Mouse (Mus musculus): ENCODE data around the gene Krtap4-16. TPM values are rescaled to one million over a fixed set of nuclear protein-coding genes. Genes with fewer than 3 reads are reported as not detected.
"Not testable (repeated sequence)": the region's sequence is repeated elsewhere in the genome, so short reads cannot be mapped to it uniquely, and the experiment has no call there.

Krtap4-16 gene
- total RNA-seq (2021), result not detected
- long read RNA-seq, experiment 1, result 0 reads
- long read RNA-seq, experiment 2, result 0 reads

- no peak for DNase-seq (ENCODE audit: low spot score in 2 of 2)
These were observed at the start of gene Krtap4-16 for GRCm38 (mm10) chr11:99851508-99851907. Gene Krtap4-16 (minus strand): TSS chr11:99851608.

GRCm38 (mm10) chr11:99878887-99879286 lies 27.5 kb upstream of the Krtap4-16 start, which contains the start of gene Gm11567:
Gene Gm11567 (plus strand): TSS chr11:99879187.
- not testable (repeated sequence) for DNase-seq (ENCODE audit: low spot score in 2 of 2)

- not testable (repeated sequence) for DNase-seq (ENCODE audit: low spot score in 2 of 2)
These were observed 21.7 kb upstream of the Krtap4-16 start, which contains the start of gene Krtap9-1 for GRCm38 (mm10) chr11:99873089-99873488. Gene Krtap9-1 (plus strand): TSS chr11:99873389.

GRCm38 (mm10) chr11:99864176-99864575 lies 12.8 kb upstream of the Krtap4-16 start, which contains the start of gene Gm11559:
Gene Gm11559 (plus strand): TSS chr11:99864476.
- DNase-seq (ENCODE audit: low spot score in 2 of 2), result not testable (repeated sequence)

DNA sequence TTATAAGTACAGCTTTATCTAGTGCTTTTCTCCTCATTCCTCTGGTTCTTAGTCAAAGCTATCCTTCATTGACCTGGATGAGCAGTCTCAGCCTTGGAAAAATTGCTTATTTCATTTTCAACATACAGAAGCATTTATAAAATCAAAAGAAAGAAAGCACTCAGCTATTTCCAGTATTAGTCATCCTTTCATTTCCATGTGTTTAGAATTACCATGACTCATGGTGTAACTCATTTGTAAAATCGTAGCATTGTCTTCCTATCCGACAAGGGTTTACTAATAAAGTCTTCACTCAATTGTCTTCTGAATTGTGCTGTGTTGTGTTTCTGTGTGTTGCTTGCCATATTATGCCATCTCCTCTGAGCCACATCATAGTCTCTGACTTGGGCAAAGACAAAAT lies 7.4 kb upstream of the Krtap4-16 start:
- no peak for DNase-seq (ENCODE audit: low spot score in 2 of 2)

- DNase-seq (ENCODE audit: low spot score in 2 of 2), result no peak
These were observed 6.2 kb upstream of the Krtap4-16 start, which contains the start of gene Gm11568 for GRCm38 (mm10) chr11:99857617-99858016. Gene Gm11568 (plus strand): TSS chr11:99857917.

DNA sequence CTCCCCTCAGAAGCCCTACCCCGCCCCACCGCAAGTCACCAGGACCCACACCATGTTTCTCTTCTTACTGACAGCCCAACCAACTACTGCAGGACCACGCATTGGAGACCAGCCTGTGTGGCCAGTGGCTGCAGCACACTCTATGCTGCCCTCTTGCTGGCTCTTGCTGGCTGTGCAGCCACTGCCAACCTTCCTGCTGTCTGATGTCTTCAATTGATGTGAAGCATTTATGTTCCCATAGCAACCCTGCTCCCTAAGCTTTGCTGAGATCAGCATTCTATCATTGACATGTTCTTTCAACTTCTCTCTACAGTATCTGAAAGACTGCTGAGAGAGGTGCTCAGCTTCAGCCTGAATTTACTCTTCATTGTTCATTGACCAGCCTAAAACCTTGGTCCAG lies 2.7 kb upstream of the Krtap4-16 start:
- no peak for DNase-seq (ENCODE audit: low spot score in 2 of 2)

DNA sequence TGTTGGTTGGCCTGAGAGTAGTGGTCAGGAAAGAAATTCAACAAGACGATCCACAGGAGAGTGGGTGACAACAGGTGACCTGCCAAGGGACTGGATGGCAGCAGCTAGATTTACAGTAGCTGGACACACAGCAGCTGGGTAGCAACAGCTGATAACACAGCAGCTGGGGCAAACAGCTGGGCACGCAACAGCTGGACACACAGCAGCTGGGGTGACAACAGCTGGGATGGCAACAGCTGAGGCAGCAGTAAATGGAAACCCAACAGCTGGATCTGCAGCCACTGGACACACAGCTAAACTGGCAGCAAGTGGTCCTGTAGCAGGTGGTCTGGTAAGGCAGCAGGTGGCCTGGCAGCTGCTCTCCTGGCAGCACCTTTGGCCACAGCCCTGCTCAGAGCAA lies 4.7 kb downstream of the Krtap4-16 start:
- DNase-seq (ENCODE audit: low spot score in 2 of 2), result no peak

- no peak for DNase-seq (ENCODE audit: low spot score in 2 of 2)
These were observed 9.2 kb downstream of the Krtap4-16 start for GRCm38 (mm10) chr11:99842185-99842584.

DNA sequence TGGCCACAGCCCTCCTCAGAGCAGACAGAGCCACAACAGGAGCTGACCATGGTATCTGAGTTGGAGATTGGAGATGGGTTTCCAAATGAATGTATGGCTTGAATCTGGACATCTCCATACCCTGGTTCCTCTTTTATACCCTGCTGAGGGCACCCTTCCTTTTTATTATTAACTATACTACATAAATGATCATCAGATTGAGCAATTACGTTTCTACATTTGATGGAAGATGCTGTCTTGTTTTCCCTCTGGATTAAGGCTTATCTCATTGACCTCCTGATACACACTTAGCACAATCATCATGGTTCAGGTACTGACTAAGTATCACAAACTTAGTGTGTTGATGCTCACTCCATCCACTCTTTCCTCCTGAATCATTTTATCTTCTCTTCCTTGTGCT lies 13.4 kb downstream of the Krtap4-16 start, which contains the start of gene 2300003K06Rik:
TSS of gene 2300003K06Rik (minus strand) at position 101 of the 400 bp plus-strand sequence.
- DNase-seq (ENCODE audit: low spot score in 2 of 2), result no peak

GRCm38 (mm10) chr11:99815566-99815965 lies 35.8 kb downstream of the Krtap4-16 start, which contains the start of gene Gm11564:
Gene Gm11564 (minus strand): TSS chr11:99815666.
- not testable (repeated sequence) for DNase-seq (ENCODE audit: low spot score in 2 of 2)

DNA sequence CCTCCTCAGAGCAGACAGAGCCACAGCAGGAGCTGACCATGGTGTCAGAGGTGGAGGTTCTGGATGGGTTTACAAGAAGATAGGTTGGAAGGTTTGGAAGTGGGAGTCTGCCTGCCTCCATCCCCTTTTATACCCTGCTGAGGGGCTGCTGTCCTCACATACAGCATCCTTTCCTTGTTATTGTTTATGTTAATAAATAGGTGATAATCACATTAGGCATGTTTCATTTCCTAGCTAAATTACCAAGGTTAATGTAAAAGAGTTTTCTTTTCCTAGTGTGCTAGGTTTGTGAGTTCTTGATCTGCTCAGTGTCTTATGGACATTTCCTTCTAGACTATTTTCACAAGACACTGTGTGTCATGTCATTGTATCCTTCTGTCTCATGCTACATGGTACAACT lies 41.6 kb downstream of the Krtap4-16 start, which contains the start of gene Krtap4-13:
TSS of gene Krtap4-13 (minus strand) at position 101 of the 400 bp plus-strand sequence.
- not testable (repeated sequence) for DNase-seq (ENCODE audit: low spot score in 2 of 2)

GRCm38 (mm10) chr11:99804346-99804745 lies 47.1 kb downstream of the Krtap4-16 start, which contains the start of gene Gm11554:
Gene Gm11554 (minus strand): TSS chr11:99804446.
- not testable (repeated sequence) for DNase-seq (ENCODE audit: low spot score in 2 of 2)

Other genes with a start within 250 kb of the Krtap4-16 start
- gene Gm11938, start 248.3 kb downstream of the Krtap4-16 start, total RNA-seq (2021), result not detected
- not detected for gene Gm11937, start 241.4 kb downstream of the Krtap4-16 start, total RNA-seq (2021)
- not detected for gene Krtap2-4, start 236.8 kb downstream of the Krtap4-16 start, total RNA-seq (2021)
- not detected for gene Gm11562, start 231.2 kb downstream of the Krtap4-16 start, total RNA-seq (2021)
- gene Krtap4-1, start 223.4 kb downstream of the Krtap4-16 start, total RNA-seq (2021), result not detected
- not detected for gene Krtap4-2, start 216.5 kb downstream of the Krtap4-16 start, total RNA-seq (2021)
- not detected for gene Krtap4-7, start 207.5 kb downstream of the Krtap4-16 start, total RNA-seq (2021)
- gene Gm11555, start 201.4 kb downstream of the Krtap4-16 start, total RNA-seq (2021), result not detected
- gene Gm11563, start 192.6 kb downstream of the Krtap4-16 start, total RNA-seq (2021), result not detected
- not detected for gene Krtap4-6, start 185.6 kb downstream of the Krtap4-16 start, total RNA-seq (2021)
- gene Gm14190, start 160.9 kb downstream of the Krtap4-16 start, total RNA-seq (2021), result not detected
- gene Gm14180, start 117.3 kb downstream of the Krtap4-16 start, total RNA-seq (2021), result not detected
- gene Gm11595, start 78.7 kb downstream of the Krtap4-16 start, total RNA-seq (2021), result not detected
- not detected for gene Krtap4-8, start 70.9 kb downstream of the Krtap4-16 start, total RNA-seq (2021)
- not detected for gene Krtap4-9, start 66.4 kb downstream of the Krtap4-16 start, total RNA-seq (2021)
- not detected for gene Gm11596, start 58.1 kb downstream of the Krtap4-16 start, total RNA-seq (2021)
- gene Gm11569, start 52.7 kb downstream of the Krtap4-16 start, total RNA-seq (2021), result not detected
- not detected for gene Gm11554, start 47.2 kb downstream of the Krtap4-16 start, total RNA-seq (2021)
- not detected for gene Krtap4-13, start 41.7 kb downstream of the Krtap4-16 start, total RNA-seq (2021)
- gene Gm11564, start 35.9 kb downstream of the Krtap4-16 start, total RNA-seq (2021), result not detected
- gene 2300003K06Rik, start 13.5 kb downstream of the Krtap4-16 start, total RNA-seq (2021), result not detected
- gene Gm11568, start 6.3 kb upstream of the Krtap4-16 start, total RNA-seq (2021), result not detected
- gene Gm11559, start 12.9 kb upstream of the Krtap4-16 start, total RNA-seq (2021), result not detected
- gene Krtap9-1, start 21.8 kb upstream of the Krtap4-16 start, total RNA-seq (2021), result not detected
- not detected for gene Gm11567, start 27.6 kb upstream of the Krtap4-16 start, total RNA-seq (2021)
- gene Krtap31-1, start 56.3 kb upstream of the Krtap4-16 start, total RNA-seq (2021), result not detected
- gene Gm11565, start 63.1 kb upstream of the Krtap4-16 start, total RNA-seq (2021), result not detected
- gene Krtap31-2, start 84.7 kb upstream of the Krtap4-16 start, total RNA-seq (2021), result not detected
- not detected for gene Krtap9-5, start 96.9 kb upstream of the Krtap4-16 start, total RNA-seq (2021)
- not detected for gene Krtap29-1, start 127.4 kb upstream of the Krtap4-16 start, total RNA-seq (2021)
- gene Krtap16-1, start 135.0 kb upstream of the Krtap4-16 start, total RNA-seq (2021), result not detected
- gene Krtap17-1, start 142.4 kb upstream of the Krtap4-16 start, total RNA-seq (2021), result not detected
- not detected for gene Krt33a, start 164.6 kb upstream of the Krtap4-16 start, total RNA-seq (2021)
- gene Krt33b, start 178.3 kb upstream of the Krtap4-16 start, total RNA-seq (2021), result not detected
- not detected for gene Krt34, start 189.9 kb upstream of the Krtap4-16 start, total RNA-seq (2021)
- not detected for gene Krt31, start 198.9 kb upstream of the Krtap4-16 start, total RNA-seq (2021)
- gene Krt32, start 236.6 kb upstream of the Krtap4-16 start, total RNA-seq (2021), result not detected
- not detected for gene Krt35, start 244.6 kb upstream of the Krtap4-16 start, total RNA-seq (2021)